Mouse (Mus musculus) CD8-positive naive resting alpha-beta T cell, adult 2 months (primary cell): ENCODE measurements around the gene Ago4.

Experiments
- DNase-seq, 2 experiments: peaks; one replicate each; pipeline ENCODE4 v3.0.0; 2022; ENCODE audit warnings: low read depth in 2 of 2, low spot score in 2 of 2

Gene Ago4

DNA sequence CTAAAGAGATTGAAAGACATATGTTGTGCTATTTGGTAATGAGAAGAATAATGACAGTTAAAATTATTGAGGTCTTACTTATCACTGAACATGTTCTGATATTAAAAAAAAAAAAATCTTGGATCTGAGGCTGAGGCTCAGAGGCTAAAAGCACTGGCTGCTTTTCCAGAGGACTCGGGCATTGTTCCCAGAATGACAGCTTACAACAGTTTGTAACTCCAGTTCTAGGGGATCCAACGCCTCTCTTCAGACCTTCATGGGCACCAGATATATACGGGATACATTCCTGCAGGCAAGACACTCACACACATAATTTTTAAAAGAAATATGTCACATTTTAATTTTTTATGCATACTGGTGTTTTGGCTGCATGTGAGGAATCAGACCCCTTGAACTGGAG lies 7.1 kb downstream of the Ago4 start:
- no peak for DNase-seq

DNA sequence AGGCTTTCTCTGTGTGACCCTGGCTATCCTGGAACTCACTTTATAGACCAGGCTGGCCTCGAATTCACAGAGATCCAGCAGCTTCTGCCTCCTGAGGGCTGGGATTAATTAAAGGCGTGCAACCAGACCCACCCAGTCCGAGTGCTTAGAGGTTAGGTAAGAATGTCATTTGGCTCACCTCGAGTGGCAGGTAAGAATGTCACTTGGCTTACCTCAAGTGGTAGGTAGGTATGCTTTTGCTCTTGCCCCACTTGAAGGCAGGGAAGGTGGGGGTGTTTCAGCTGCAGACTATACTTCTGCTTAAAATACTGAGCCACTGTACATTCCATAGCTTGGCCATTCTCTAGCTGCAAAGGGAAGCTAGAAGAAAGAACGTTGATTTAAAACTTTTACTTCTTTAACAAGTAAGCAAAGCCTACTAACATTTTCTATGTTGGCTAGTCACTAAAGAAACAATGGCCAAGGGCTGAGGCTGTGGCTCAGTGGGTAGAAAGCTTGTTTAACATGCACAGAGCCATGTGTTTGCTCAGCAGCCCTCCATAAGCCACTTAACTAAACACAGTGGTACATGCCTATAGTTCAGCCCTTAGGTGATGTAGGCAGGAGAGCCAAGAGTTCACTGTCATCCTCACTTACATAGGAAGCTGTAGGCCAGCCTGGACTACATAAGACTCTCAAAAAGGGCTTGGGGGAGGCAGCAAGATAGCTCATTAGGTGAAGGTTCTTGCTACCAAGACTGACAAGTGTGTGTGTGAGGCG lies 20.8 kb downstream of the Ago4 start:
- no peak for DNase-seq

- DNase-seq: no peak
Observed at GRCm38 (mm10) chr4:126511013-126511412, 22.3 kb downstream of the Ago4 start.

DNA sequence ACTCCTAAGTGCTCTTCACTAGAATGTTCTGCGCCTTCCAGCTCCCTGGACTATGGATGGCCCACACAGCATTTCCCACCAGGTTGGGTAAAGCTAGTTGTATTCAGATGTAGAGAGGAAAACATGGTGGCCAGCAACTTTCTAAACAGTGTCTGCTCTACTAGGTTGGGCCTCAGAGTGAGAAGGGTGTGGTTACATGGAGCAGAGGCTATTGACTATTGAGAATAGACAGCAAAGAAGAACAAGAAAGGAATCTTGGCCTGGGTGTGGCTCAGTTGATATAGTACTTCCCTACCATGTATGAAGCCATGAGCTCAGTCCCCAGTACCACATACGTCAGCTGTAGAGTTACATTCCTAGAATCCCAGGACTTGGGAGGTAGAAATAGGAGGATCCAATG lies 24.2 kb downstream of the Ago4 start:
- no peak for DNase-seq

GRCm38 (mm10) chr4:126508110-126508899 lies 25.0 kb downstream of the Ago4 start:
- DNase-seq: no peak

DNA sequence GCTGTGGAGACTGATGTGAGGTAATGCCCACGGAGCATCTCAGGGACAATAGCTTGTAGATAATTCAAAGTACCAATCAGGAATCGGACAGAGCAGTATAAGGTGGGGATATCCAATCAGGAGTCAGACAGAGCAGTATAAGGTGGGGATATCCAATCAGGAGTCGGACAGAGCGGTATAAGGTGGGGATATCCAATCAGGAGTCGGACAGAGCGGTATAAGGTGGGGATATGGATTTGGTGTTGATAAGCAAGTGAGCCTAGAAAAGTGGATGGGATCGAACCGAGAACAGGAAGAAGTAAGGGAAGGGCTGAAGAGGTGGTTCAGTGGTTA lies 30.3 kb downstream of the Ago4 start:
- no peak for DNase-seq

- no peak for DNase-seq
Observed at GRCm38 (mm10) chr4:126502141-126502976, 30.9 kb downstream of the Ago4 start.

DNA sequence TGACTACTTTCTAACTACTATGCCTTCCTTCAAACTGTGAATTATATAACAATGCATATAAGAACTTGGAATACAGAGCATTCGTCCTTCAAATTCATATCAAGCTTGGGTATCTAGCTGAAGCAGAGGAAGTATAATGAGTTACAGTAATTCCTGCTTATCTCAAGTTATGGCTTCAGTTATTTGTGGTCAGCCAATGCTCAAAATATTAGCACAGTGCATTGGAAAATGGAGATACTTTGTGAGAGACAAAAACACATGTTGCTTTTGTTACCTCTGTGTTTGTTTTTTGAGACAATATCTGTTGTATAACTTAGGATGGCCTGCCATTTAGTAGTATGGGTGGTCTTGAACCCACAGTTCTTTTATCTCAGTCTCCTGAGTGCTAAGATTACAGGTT lies 34.7 kb downstream of the Ago4 start:
- DNase-seq: no peak

- DNase-seq: no peak
Observed at GRCm38 (mm10) chr4:126496963-126497362, 36.3 kb downstream of the Ago4 start.

GRCm38 (mm10) chr4:126495942-126496790 lies 37.1 kb downstream of the Ago4 start:
- no peak for DNase-seq

DNA sequence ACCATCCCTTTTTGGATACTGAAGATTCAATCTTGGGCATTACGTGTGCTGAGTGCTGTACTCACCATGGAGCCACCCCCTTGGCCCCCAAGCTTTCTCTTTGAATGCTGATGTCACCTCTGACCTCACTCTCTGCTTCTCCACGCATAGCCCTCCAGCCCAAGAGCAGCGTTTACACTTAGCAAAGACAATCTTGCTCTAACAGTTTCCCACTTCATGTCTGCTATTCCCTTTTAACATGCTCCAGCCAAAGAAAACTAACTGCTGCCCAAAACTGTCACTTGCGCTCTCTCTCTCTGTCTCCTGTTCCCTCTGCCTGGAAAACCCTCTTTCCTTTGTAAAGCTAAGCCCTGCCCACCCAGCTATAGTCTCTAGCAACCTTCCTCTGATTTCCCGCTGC lies 37.8 kb downstream of the Ago4 start:
- DNase-seq: no peak

DNA sequence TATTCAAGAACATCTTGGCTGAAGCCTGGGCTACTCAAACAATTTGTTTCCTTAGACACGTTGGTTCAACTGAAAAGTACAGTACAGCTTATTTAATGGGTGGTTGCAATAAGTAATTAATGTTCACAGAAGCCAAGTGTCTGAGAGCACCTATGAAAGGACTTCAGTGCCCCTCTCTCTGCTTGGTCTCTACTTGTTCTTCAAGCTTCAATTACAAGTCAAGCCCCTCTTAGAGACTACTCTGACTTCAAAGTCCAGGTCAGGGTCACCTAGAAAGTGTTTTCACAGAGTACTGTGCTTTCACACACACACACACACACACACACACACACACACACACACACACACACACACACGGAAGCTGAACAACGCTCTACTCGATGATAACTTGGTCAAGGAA lies 39.9 kb downstream of the Ago4 start:
- no peak for DNase-seq

GRCm38 (mm10) chr4:126491977-126492376 lies 41.3 kb downstream of the Ago4 start:
- no peak for DNase-seq

- no peak for DNase-seq
Observed at GRCm38 (mm10) chr4:126490726-126491125, 42.5 kb downstream of the Ago4 start.

- no peak for DNase-seq
Observed at GRCm38 (mm10) chr4:126489811-126490210, 43.5 kb downstream of the Ago4 start.

- DNase-seq: no peak
Observed at GRCm38 (mm10) chr4:126486217-126486616, 47.1 kb downstream of the Ago4 start.

- DNase-seq: no peak
Observed at GRCm38 (mm10) chr4:126485065-126485464, 48.2 kb downstream of the Ago4 start.

DNA sequence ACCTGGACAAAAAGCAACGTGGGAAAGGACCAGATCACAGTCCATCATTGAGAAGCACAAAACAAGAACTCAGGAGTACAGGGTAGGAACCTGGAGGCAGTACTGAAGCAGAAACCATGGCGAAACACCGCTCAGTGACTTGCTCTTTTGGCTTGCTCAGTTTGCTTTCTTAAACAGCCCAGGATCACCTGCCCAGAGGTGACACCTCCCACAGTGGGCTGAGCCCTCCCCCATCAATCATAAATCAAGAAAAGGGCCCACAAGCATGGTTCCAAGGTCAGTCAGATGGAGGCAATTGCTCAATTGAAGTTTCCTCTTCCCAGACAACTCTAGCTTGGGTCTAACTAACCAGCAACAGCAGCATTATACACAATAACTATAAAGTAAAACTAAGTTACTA lies 49.4 kb downstream of the Ago4 start:
- DNase-seq: no peak

GRCm38 (mm10) chr4:126482951-126483350 lies 50.3 kb downstream of the Ago4 start:
- DNase-seq: no peak

DNA sequence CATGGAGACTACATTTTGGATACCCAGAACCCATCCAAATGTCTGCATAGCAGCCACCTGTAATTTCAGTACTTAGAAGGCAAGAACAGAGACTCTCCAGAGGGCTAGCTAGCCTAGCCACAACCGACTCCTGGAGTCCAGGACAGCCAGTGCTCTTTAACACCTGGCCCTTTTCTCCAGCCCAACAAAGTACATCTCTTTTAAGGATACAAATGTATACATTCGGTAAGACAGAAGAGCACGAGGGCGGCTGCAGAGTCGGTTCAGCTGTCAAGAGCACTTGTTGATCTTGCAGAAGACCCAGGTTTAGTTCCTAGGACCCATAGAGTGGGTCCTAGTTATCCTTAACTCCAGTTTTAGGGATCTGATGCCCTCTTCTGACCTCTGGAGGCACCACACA lies 51.8 kb downstream of the Ago4 start:
- no peak for DNase-seq

- no peak for DNase-seq
Observed at GRCm38 (mm10) chr4:126480288-126480687, 53.0 kb downstream of the Ago4 start.
